Mouse (Mus musculus) layer of hippocampus, adult 9-10 months (tissue): ENCODE measurements around the gene Ccl26.
"Not testable (repeated sequence)": the region's sequence is repeated elsewhere in the genome, so short reads cannot be mapped to it uniquely, and the experiment has no call there.

Experiments
- DNase-seq: peaks from one replicate; pipeline ENCODE4 v3.0.0; 2022; ENCODE audit warnings: low spot score

Ccl26 gene

GRCm38 (mm10) chr5:135563469-135563868, at the start of gene Ccl26:
TSS of gene Ccl26 (minus strand) at chr5:135563569.
- DNase-seq, result no peak

DNA sequence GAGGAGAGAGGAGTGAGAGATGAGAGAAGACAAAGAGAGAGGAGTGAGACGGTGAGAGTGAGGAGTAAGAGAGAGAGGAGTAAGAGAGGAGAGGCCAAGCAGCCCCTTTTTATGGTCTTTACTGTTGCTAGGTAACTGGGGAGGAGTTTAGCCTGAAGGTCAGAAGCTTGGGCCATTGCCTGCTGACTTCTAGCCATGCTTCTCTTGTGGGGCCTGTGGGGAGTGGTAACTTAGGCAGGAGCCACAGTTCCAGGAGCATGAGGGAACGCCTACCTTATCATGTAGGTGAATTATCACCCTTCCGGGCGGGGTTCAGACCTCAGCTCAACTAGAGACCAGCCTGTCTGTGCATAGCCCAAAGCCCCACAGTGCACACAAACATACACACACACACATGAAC, 46.4 kb upstream of the Ccl26 start:
- no peak for DNase-seq

DNA sequence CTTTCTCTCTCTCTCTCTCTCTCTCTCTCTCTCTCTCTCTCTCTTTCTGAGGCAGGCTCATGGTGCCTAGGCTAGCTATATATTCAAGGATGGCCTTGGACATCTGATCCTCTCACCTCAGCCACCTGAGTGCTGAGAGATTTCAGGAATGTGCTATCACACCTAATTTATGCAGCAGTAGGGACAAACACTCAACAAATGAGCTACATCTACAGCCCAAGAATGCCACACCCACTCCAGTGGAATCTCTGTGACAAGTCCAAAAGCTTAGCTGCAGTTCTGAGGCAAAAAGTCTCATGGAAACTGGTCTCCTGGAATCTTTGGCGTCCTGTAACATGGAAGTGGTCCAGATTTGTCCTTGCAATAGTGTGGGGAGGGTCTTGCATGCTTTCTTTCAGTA, 44.2 kb upstream of the Ccl26 start:
- DNase-seq, result no peak

GRCm38 (mm10) chr5:135606717-135607116, 43.3 kb upstream of the Ccl26 start:
- not testable (repeated sequence) for DNase-seq

GRCm38 (mm10) chr5:135604643-135605042, 41.3 kb upstream of the Ccl26 start:
- not testable (repeated sequence) for DNase-seq

GRCm38 (mm10) chr5:135589996-135590784, 26.8 kb upstream of the Ccl26 start:
- no peak for DNase-seq

DNA sequence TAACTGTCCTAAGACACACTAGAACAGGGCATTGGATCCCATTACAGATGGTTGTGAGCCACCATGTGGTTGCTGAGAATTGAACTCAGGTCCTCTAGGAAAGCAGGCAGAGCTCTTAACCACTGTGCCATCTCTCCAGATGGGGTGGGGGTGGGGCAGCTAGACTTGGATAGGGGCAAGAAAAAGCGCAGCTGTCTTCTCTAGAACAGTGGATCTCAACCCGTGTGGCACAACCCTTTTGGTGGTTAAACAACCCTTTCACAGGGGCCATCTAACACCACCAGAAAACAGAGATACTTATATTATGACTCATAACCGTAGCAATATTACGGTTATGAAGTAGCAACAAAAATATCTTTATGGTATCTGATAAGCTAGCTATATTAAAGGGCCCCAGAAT, 24.4 kb upstream of the Ccl26 start:
- no peak for DNase-seq

- DNase-seq, result no peak
Observed at GRCm38 (mm10) chr5:135585691-135586090, 22.3 kb upstream of the Ccl26 start.

DNA sequence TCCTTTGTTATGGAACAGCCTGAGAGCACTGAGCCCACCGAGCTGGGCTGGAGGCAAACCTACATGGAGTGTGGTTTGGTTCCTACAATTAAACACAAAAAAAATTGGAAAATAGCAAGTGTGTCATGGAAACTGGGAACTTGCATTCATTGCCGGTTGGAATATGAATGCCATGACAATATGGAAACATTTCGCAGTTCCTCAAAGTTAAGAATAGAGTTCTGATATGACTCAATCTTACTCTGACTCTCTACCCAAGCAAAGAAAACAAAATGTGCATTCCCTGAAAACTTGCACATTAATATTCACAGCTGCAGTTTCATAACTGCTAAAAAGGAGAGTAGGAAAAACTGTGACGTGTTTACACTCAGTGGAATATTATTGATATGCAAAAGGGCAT, 19.0 kb upstream of the Ccl26 start:
- no peak for DNase-seq

GRCm38 (mm10) chr5:135579331-135579751, 16.0 kb upstream of the Ccl26 start:
- no peak for DNase-seq

GRCm38 (mm10) chr5:135576055-135576454, 12.7 kb upstream of the Ccl26 start:
- no peak for DNase-seq

DNA sequence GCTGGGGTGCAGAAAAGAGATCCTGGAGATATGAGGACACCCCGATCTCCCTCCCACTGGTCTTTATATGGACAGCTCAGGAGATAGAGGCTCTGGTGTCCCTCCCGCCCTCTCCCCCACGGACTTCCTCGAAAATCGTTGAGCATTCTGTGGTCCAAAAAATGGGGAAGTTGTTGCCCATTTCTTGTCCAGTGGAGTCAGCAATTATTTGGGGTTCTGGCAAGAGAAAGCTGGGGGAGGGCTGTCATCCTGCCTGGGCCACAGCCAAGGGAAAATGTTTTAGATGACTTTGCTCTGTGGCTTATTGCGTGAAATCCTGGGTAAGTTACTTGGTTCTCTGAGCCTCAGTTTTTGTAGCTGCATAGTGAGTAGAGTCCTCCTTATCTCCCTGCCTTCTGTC, 9.6 kb upstream of the Ccl26 start, which contains the start of gene Ccl24:
Gene Ccl24 (minus strand): TSS at position 44 of the 400 bp plus-strand sequence.
- no peak for DNase-seq

- no peak for DNase-seq
Observed at GRCm38 (mm10) chr5:135568698-135569097, 5.3 kb upstream of the Ccl26 start.

GRCm38 (mm10) chr5:135567556-135568265, 4.3 kb upstream of the Ccl26 start:
- DNase-seq, result no peak

DNA sequence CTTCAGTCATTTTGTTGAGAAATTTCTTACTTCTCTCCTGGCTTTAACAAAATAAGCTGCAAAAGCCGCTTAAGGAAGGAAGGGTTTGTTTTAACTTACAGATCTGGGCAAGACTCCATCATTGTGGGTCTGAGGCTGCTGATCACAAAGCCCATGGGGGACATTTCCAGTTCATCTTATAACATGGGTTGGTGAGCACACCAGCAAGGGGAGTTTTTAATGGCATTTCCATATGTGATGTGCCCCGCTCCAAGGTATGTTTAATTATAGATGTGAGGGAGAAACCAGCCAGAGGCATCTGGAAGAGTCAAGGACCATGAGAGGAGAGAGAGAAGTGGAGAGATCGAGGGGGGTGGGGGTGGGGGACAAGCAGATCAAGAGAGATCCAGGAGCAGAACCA, 5.7 kb downstream of the Ccl26 start:
- DNase-seq, result no peak

- no peak for DNase-seq
Observed at GRCm38 (mm10) chr5:135557051-135557450, 6.3 kb downstream of the Ccl26 start.

- DNase-seq, result no peak
Observed at GRCm38 (mm10) chr5:135556259-135556658, 7.1 kb downstream of the Ccl26 start.

DNA sequence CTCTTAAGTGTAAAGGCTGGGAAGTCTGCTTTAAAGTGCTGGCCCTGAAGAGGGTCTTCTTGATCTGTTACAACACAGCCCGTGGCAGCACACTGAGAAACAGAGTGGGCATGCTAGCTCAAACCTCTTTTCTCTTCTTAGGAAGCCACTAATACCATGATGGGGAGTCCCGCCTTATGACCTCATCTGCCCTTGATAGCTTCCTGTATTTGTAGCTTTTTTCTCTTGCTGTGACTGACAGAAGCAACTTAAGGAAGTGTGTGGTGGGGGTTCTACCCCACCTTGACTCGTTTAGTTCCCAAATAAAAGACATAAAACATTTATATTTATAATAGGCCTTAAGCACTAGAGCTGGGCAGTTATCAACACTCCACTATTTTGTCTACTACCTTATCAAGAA, 11.8 kb downstream of the Ccl26 start:
- no peak for DNase-seq

GRCm38 (mm10) chr5:135550910-135551309, 12.5 kb downstream of the Ccl26 start:
- DNase-seq, result peak; percentile 55

GRCm38 (mm10) chr5:135547990-135548389, 15.4 kb downstream of the Ccl26 start:
- DNase-seq, result no peak

GRCm38 (mm10) chr5:135544865-135545797, 18.2 kb downstream of the Ccl26 start, which contains the start of gene Hip1:
TSS of gene Hip1 (minus strand) at chr5:135545120.
- peak; percentile 100 for DNase-seq

GRCm38 (mm10) chr5:135544032-135544558, 19.3 kb downstream of the Ccl26 start:
- no peak for DNase-seq
